Mouse (Mus musculus): Measurements from ENCODE around the gene Tcn2.

- TF ChIP-seq POLR2A (IDR thresholded peaks at IDR 0.05; ENCODE audit: insufficient read length, low read depth) (no peak), REST (IDR thresholded peaks at IDR 0.05; ENCODE audit: insufficient read depth, insufficient read length) (no peak), MAX (IDR thresholded peaks at IDR 0.05; ENCODE audit: low read depth) (no peak)
Observed at GRCm38 (mm10) chr11:3937321-3937874, 5.4 kb upstream of the Tcn2 start.
